Mouse (Mus musculus) neural tube, embryonic 13.5 days (tissue): ENCODE measurements around the gene Mterf4. TPM values are rescaled to one million over a fixed set of nuclear protein-coding genes. Genes with fewer than 3 reads are reported as not detected.
A peak's percentile ranks its signal among the peaks of the same experiment; 100 is the strongest.
"Not testable (repeated sequence)": the region's sequence is repeated elsewhere in the genome, so short reads cannot be mapped to it uniquely, and the experiment has no call there.

Experiments
- ATAC-seq: fragments of 200-750 bp; cut with Nextera tagmentation; 2 replicates; pipeline ENCODE4 v1.8.0; 2017; ENCODE audit warnings: low read depth, mild to moderate bottlenecking, moderate TSS enrichment, moderate library complexity
- H3K27ac ChIP-seq: fragments of 300-500 bp; sonication (generic); replicated peaks from 2 replicates; pipeline ENCODE4 v1.5.1; 2015; ENCODE audit warnings: moderate library complexity, mild to moderate bottlenecking, inconsistent platforms
- H3K27me3 ChIP-seq: fragments of 300-500 bp; sonication (generic); 2 replicates; pipeline ENCODE4 v1.6.1; 2015; ENCODE audit warnings: mild to moderate bottlenecking, inconsistent platforms
- H3K36me3 ChIP-seq: fragments of 300-500 bp; sonication (generic); 2 replicates; pipeline ENCODE4 v1.6.1; 2015; ENCODE audit warnings: mild to moderate bottlenecking, inconsistent platforms
- H3K4me1 ChIP-seq: fragments of 300-500 bp; sonication (generic); replicated peaks from 2 replicates; pipeline ENCODE4 v1.6.1; 2015; ENCODE audit warnings: inconsistent platforms
- H3K4me2 ChIP-seq: fragments of 300-500 bp; sonication (generic); 2 replicates; pipeline ENCODE4 v1.6.1; 2015; ENCODE audit warnings: inconsistent platforms, mild to moderate bottlenecking, moderate library complexity
- H3K4me3 ChIP-seq: fragments of 300-500 bp; sonication (generic); 2 replicates; pipeline ENCODE4 v1.5.1; 2015; ENCODE audit warnings: mild to moderate bottlenecking, inconsistent platforms
- H3K9ac ChIP-seq: fragments of 300-500 bp; sonication (generic); 2 replicates; pipeline ENCODE4 v1.6.1; 2015; ENCODE audit warnings: moderate library complexity, mild to moderate bottlenecking, inconsistent platforms
- H3K9me3 ChIP-seq: fragments of 300-500 bp; sonication (generic); 2 replicates; pipeline ENCODE4 v1.6.1; 2016; ENCODE audit warnings: inconsistent platforms
- WGBS: fragments of 180-500 bp; shearing (Covaris S2); methylation state at CpG from one replicate; pipeline ENCODE4 v1.1.7; 2015; 5-methylcytosine and 5-hydroxymethylcytosine counted together
- polyA plus RNA-seq: library from polyadenylated mRNA; unstranded; fragments of >200 nt; fragmentation: Nextera tagmentation; extraction: Ambion mirVana; gene quantifications from 2 replicates; pipeline ENCODE4 v1.2.1, GENCODE M21; 2015

Gene Mterf4
- polyA plus RNA-seq: 33.2 and 37.2 TPM in 2 replicates

- H3K4me3 ChIP-seq: peak within 1 kb of the TSS; percentile 83
- ATAC-seq: peak; percentile 96
- peaks cover 50% of the 10 kb centered on the region for H3K36me3 ChIP-seq
- WGBS: 8% methylated on average over 36 of the region's 36 CpGs
- H3K27ac ChIP-seq: no peak within 1 kb of the TSS
- peak within 1 kb of the TSS; percentile 86 for H3K4me2 ChIP-seq
- H3K4me1 ChIP-seq: peaks cover 29% of the 10 kb centered on the region
- H3K9me3 ChIP-seq: no peaks in the 10 kb centered on the region
- no peaks in the 10 kb centered on the region for H3K27me3 ChIP-seq
- peak within 1 kb of the TSS; percentile 85 for H3K9ac ChIP-seq
Measured at GRCm38 (mm10) chr1:93305581-93306337, at the start of gene Mterf4. Mterf4 (minus strand) TSS chr1:93305915.

GRCm38 (mm10) chr1:93352724-93353123 is 47.0 kb upstream of the Mterf4 start:
- Histone ChIP-seq H3K4me1 (no peaks in the 10 kb centered on the region), H3K27me3 (no peaks in the 10 kb centered on the region), H3K4me2 (no peak overlapping the region), H3K4me3 (no peak overlapping the region), H3K9me3 (no peaks in the 10 kb centered on the region), H3K36me3 (peaks cover 91% of the 10 kb centered on the region), H3K9ac (no peak overlapping the region), H3K27ac (no peak overlapping the region)
- WGBS: 90% methylated on average over 2 of the region's 2 CpGs
- no peak for ATAC-seq

- Histone ChIP-seq H3K9ac (no peak overlapping the region), H3K27me3 (no peaks in the 10 kb centered on the region), H3K4me3 (no peak overlapping the region), H3K9me3 (no peaks in the 10 kb centered on the region), H3K36me3 (peaks cover 78% of the 10 kb centered on the region), H3K4me1 (peaks cover 8% of the 10 kb centered on the region), H3K27ac (no peak overlapping the region), H3K4me2 (no peak overlapping the region)
- WGBS: 16% methylated on average over 4 of the region's 4 CpGs
- no peak for ATAC-seq
Measured at GRCm38 (mm10) chr1:93349701-93350100, 44.0 kb upstream of the Mterf4 start.

- H3K36me3 ChIP-seq: peaks cover 53% of the 10 kb centered on the region
Measured at GRCm38 (mm10) chr1:93347176-93347575, 41.5 kb upstream of the Mterf4 start.

DNA sequence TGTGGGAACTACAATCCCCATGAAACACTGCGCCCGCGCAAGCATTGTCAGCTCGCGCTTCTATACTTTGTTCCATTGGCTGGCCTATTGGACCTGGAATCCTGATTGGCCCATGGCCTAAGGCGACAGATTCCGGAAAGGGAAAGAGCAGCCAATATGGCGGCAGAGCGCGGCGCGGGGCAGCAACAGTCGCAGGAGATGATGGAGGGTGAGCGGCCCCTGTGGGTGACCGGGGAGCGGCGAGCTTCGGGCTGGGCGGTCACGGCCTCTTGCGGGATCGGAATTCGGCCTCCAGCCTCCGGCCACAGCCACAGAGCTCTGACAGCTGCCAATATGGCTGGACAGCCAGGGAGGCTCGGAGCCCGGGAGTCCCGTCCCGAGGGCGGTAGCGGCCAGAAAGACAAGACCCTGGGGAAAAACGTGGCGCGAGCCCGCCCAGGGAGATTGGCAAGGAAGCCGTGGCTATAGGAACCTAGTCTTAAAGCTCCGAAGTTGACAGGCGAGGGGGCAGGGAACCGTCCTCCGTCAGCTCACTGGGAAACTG is 37.9 kb upstream of the Mterf4 start:
- peaks cover 21% of the 10 kb centered on the region for H3K36me3 ChIP-seq
- peak; percentile 99 for ATAC-seq
- peak overlapping the region; percentile 88 for H3K9ac ChIP-seq
- H3K27ac ChIP-seq: peak overlapping the region; percentile 76
- H3K27me3 ChIP-seq: no peaks in the 10 kb centered on the region
- H3K9me3 ChIP-seq: no peaks in the 10 kb centered on the region
- peak overlapping the region; percentile 90 for H3K4me2 ChIP-seq
- peak overlapping the region; percentile 89 for H3K4me3 ChIP-seq
- WGBS: under 1% methylated on average over 39 of the region's 39 CpGs
- peaks cover 30% of the 10 kb centered on the region for H3K4me1 ChIP-seq

More at GRCm38 (mm10) chr1:93347176-93347575, 41.5 kb upstream of the Mterf4 start:
- Histone ChIP-seq H3K4me2 (no peak overlapping the region), H3K9ac (no peak overlapping the region), H3K9me3 (no peaks in the 10 kb centered on the region), H3K27ac (no peak overlapping the region), H3K4me3 (no peak overlapping the region), H3K4me1 (peaks cover 20% of the 10 kb centered on the region), H3K27me3 (no peaks in the 10 kb centered on the region)
- no peak for ATAC-seq
- WGBS: 95% methylated on average over 5 of the region's 5 CpGs

GRCm38 (mm10) chr1:93342648-93343503 is 37.2 kb upstream of the Mterf4 start, which contains the start of the genes Ppp1r7 and Pask:
Ppp1r7 (plus strand) TSS chr1:93342854.
Pask (minus strand) TSS chr1:93343482.
- WGBS: under 1% methylated on average over 63 of the region's 63 CpGs
- peak; percentile 98 for ATAC-seq

GRCm38 (mm10) chr1:93334621-93335020 is 28.9 kb upstream of the Mterf4 start:
- H3K4me2 ChIP-seq: no peak overlapping the region
- no peak for ATAC-seq
- H3K9ac ChIP-seq: no peak overlapping the region
- no peak overlapping the region for H3K4me3 ChIP-seq
- H3K27me3 ChIP-seq: no peaks in the 10 kb centered on the region
- no peaks in the 10 kb centered on the region for H3K9me3 ChIP-seq
- 79% methylated on average over 2 of the region's 2 CpGs for WGBS
- H3K36me3 ChIP-seq: 0 out of 2 replicates have a peak, but pooled peaks cover 6% of the 10 kb centered on the region
- no peak overlapping the region for H3K27ac ChIP-seq
- no peaks in the 10 kb centered on the region for H3K4me1 ChIP-seq

More at GRCm38 (mm10) chr1:93342648-93343503, 37.2 kb upstream of the Mterf4 start, which contains the start of the genes Ppp1r7 and Pask:
- Histone ChIP-seq H3K27ac (peak within 1 kb of the TSS; percentile 76), H3K4me3 (peak within 1 kb of the TSS; percentile 89), H3K4me2 (peak within 1 kb of the TSS; percentile 90), H3K27me3 (no peaks in the 10 kb centered on the region), H3K36me3 (peaks cover 17% of the 10 kb centered on the region), H3K4me1 (peaks cover 30% of the 10 kb centered on the region), H3K9me3 (no peaks in the 10 kb centered on the region), H3K9ac (peak within 1 kb of the TSS; percentile 88)

DNA sequence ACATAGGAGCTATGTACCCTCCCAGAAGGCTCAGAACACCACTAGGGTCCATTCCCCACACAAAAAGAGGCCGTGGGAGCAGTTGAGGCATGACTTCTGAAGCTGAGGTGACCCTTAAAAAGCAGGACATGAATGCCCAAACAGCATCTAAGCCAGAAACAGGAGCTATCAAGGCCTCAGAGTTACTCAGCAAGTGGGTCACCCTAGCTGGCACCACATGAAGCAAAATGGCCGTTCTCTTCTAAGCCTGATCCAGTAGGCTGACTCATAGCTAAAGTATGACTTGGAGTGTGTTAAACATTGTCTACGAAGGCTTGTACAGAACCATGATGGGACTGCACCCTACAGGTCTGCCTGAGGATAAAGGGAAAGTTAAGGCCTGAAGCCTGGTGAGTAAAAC is 20.7 kb upstream of the Mterf4 start:
- Histone ChIP-seq H3K4me1 (no peaks in the 10 kb centered on the region), H3K36me3 (peaks cover 45% of the 10 kb centered on the region), H3K9ac (no peak overlapping the region), H3K4me3 (no peak overlapping the region), H3K27me3 (no peaks in the 10 kb centered on the region), H3K27ac (no peak overlapping the region), H3K4me2 (no peak overlapping the region), H3K9me3 (no peaks in the 10 kb centered on the region)
- no peak for ATAC-seq
- 94% methylated on average over 3 of the region's 3 CpGs for WGBS

- H3K4me2 ChIP-seq: no peak overlapping the region
- WGBS: 92% methylated on average over 6 of the region's 6 CpGs
- H3K4me1 ChIP-seq: no peaks in the 10 kb centered on the region
- H3K9ac ChIP-seq: no peak overlapping the region
- peaks cover 64% of the 10 kb centered on the region for H3K36me3 ChIP-seq
- H3K9me3 ChIP-seq: no peaks in the 10 kb centered on the region
- no peak for ATAC-seq
- H3K27me3 ChIP-seq: no peaks in the 10 kb centered on the region
- no peak overlapping the region for H3K4me3 ChIP-seq
- H3K27ac ChIP-seq: no peak overlapping the region
Measured at GRCm38 (mm10) chr1:93323973-93324372, 18.3 kb upstream of the Mterf4 start.

DNA sequence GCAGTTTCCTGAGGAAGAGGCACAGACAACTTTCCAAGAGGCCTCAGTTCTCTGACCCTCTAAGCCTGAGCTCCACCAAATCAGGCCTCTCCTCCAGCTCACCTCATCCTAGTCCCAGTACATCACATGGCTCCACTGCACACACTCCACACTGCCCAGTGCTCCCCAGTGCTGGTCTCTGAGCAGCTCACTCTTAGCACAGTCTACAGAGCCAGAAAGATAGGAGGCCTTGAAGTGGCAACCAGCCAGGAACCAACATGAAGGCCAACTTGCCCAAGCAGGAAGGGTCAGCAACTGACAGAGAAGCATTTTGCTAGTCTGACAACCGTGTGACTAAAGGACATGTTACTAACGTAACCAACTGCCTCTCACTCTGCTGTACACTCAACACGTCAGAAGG is 5.1 kb downstream of the Mterf4 start:
- Histone ChIP-seq H3K4me1 (peaks cover 24% of the 10 kb centered on the region), H3K9ac (no peak overlapping the region), H3K9me3 (no peaks in the 10 kb centered on the region), H3K36me3 (peaks cover 90% of the 10 kb centered on the region), H3K27ac (no peak overlapping the region), H3K4me2 (no peak overlapping the region), H3K4me3 (no peak overlapping the region), H3K27me3 (no peaks in the 10 kb centered on the region)
- ATAC-seq: no peak
- 97% methylated on average over 3 of the region's 3 CpGs for whole genome bisulfite sequencing

DNA sequence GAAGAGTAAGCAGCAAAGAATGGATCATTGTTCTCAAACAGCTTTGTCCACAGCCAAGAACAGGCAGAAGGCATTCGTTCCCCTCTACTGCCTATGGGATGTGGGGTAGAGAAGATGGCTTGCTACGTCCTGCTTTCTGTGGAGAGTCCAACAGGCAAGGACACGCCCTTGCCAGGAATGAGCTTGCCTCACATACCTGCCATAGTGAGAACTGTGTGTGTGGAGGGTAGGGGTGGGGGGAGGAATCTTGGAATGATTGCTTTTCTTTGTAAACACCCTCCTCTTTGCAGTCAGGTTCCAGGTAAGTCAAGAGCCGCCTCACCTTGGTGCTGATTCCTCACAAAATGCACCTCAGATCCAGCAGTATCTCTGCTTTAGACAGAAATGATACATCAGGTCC is 5.9 kb downstream of the Mterf4 start:
- Histone ChIP-seq H3K27me3 (no peaks in the 10 kb centered on the region), H3K4me3 (no peak overlapping the region), H3K9ac (no peak overlapping the region), H3K27ac (no peak overlapping the region), H3K9me3 (no peaks in the 10 kb centered on the region), H3K4me2 (no peak overlapping the region), H3K4me1 (peaks cover 18% of the 10 kb centered on the region), H3K36me3 (peaks cover 93% of the 10 kb centered on the region)
- ATAC-seq: no peak
- 95% methylated on average over 4 of the region's 4 CpGs for WGBS

GRCm38 (mm10) chr1:93294491-93294890 is 11.2 kb downstream of the Mterf4 start:
- not testable (repeated sequence) for H3K4me2 ChIP-seq

More at GRCm38 (mm10) chr1:93294491-93294890, 11.2 kb downstream of the Mterf4 start:
- H3K27ac ChIP-seq, H3K4me3 ChIP-seq, H3K9me3 ChIP-seq, ATAC-seq, H3K4me1 ChIP-seq, H3K27me3 ChIP-seq, H3K9ac ChIP-seq: not testable (repeated sequence)
- H3K36me3 ChIP-seq: peaks cover 40% of the 10 kb centered on the region
- 82% methylated on average over 3 of the region's 3 CpGs for WGBS
